Mouse (Mus musculus): ENCODE results near the gene Nell1. TPM values are rescaled to one million over a fixed set of nuclear protein-coding genes. Genes with fewer than 3 reads are reported as not detected.

Gene Nell1
- total and polyA plus RNA-seq, 2 experiments from 2014 or later: 0.05 TPM; not detected in 1

GRCm38 (mm10) chr7:50295508-50295907 is 320.8 kb downstream of the Nell1 start:
- DNase-seq (ENCODE audit: low spot score) (no peak), ATAC-seq (ENCODE audit: insufficient read depth, low read depth) (no peak)
- no peak overlapping the region for H3K9ac ChIP-seq (replicated peaks; ENCODE audit: low read depth, low read length)
- no peaks in the 10 kb centered on the region for H3K9me3 ChIP-seq (replicated peaks; ENCODE audit: control insufficient read depth, low read length)
- H3K27ac ChIP-seq (ENCODE audit: low read depth): no peak overlapping the region
- no peak overlapping the region for H3K4me3 ChIP-seq (ENCODE audit: low read depth, low read length)
- TF ChIP-seq EP300 (IDR thresholded peaks at IDR 0.05; ENCODE audit: low read depth) (no peak), CTCF (IDR thresholded peaks at IDR 0.05; ENCODE audit: low read depth) (no peak)
- WGBS: 82% methylated on average over 3 of the region's 3 CpGs
- H3K4me1 ChIP-seq (ENCODE audit: control insufficient read depth, insufficient read depth): no peaks in the 10 kb centered on the region
- H3K36me3 ChIP-seq (replicated peaks; ENCODE audit: control insufficient read depth, insufficient read depth, low read length): no peaks in the 10 kb centered on the region
- H3K27me3 ChIP-seq (ENCODE audit: control insufficient read depth, insufficient read depth, low read length): no peaks in the 10 kb centered on the region
- H3K4me2 ChIP-seq (ENCODE audit: low read depth, low read length): no peak overlapping the region

- no peak overlapping the region for H3K9ac ChIP-seq (replicated peaks; ENCODE audit: low read depth, low read length)
- H3K36me3 ChIP-seq (replicated peaks; ENCODE audit: control insufficient read depth, insufficient read depth, low read length): no peaks in the 10 kb centered on the region
- ATAC-seq (ENCODE audit: insufficient read depth, low read depth) (no peak), DNase-seq (ENCODE audit: low spot score) (no peak)
- no peaks in the 10 kb centered on the region for H3K9me3 ChIP-seq (replicated peaks; ENCODE audit: control insufficient read depth, low read length)
- no peak for TF ChIP-seq CTCF (IDR thresholded peaks at IDR 0.05; ENCODE audit: low read depth)
- TF ChIP-seq EP300 (IDR thresholded peaks at IDR 0.05; ENCODE audit: low read depth): no peak
- 66% methylated on average over 5 of the region's 5 CpGs for WGBS
- H3K4me3 ChIP-seq (ENCODE audit: low read depth, low read length): no peak overlapping the region
- no peak overlapping the region for H3K4me2 ChIP-seq (ENCODE audit: low read depth, low read length)
- H3K4me1 ChIP-seq (ENCODE audit: control insufficient read depth, insufficient read depth): no peaks in the 10 kb centered on the region
- no peaks in the 10 kb centered on the region for H3K27me3 ChIP-seq (ENCODE audit: control insufficient read depth, insufficient read depth, low read length)
- no peak overlapping the region for H3K27ac ChIP-seq (ENCODE audit: low read depth)
Observed at GRCm38 (mm10) chr7:50338226-50338625, 363.6 kb downstream of the Nell1 start.

- H3K36me3 ChIP-seq (replicated peaks; ENCODE audit: control insufficient read depth, insufficient read depth, low read length): no peaks in the 10 kb centered on the region
- TF ChIP-seq CTCF (IDR thresholded peaks at IDR 0.05; ENCODE audit: low read depth) (no peak), EP300 (IDR thresholded peaks at IDR 0.05; ENCODE audit: low read depth) (no peak)
- WGBS: 61% methylated on average over 5 of the region's 5 CpGs
- H3K4me1 ChIP-seq (ENCODE audit: control insufficient read depth, insufficient read depth): no peaks in the 10 kb centered on the region
- H3K27ac ChIP-seq (ENCODE audit: low read depth): no peak overlapping the region
- no peak overlapping the region for H3K4me3 ChIP-seq (ENCODE audit: low read depth, low read length)
- H3K9ac ChIP-seq (replicated peaks; ENCODE audit: low read depth, low read length): no peak overlapping the region
- no peak for ATAC-seq (ENCODE audit: insufficient read depth, low read depth)
- H3K27me3 ChIP-seq (ENCODE audit: control insufficient read depth, insufficient read depth, low read length): no peaks in the 10 kb centered on the region
- no peaks in the 10 kb centered on the region for H3K9me3 ChIP-seq (replicated peaks; ENCODE audit: control insufficient read depth, low read length)
- no peak overlapping the region for H3K4me2 ChIP-seq (ENCODE audit: low read depth, low read length)
- no peak for DNase-seq (ENCODE audit: low spot score)
Observed at GRCm38 (mm10) chr7:50338757-50339156, 364.1 kb downstream of the Nell1 start.

GRCm38 (mm10) chr7:50351564-50351963 is 376.9 kb downstream of the Nell1 start:
- ATAC-seq (ENCODE audit: insufficient read depth, low read depth): no peak
- 36% methylated on average over 2 of the region's 2 CpGs for WGBS
- Histone ChIP-seq H3K9ac (replicated peaks; ENCODE audit: low read depth, low read length) (no peak overlapping the region), H3K9me3 (replicated peaks; ENCODE audit: control insufficient read depth, low read length) (no peaks in the 10 kb centered on the region), H3K4me1 (ENCODE audit: control insufficient read depth, insufficient read depth) (no peaks in the 10 kb centered on the region), H3K27ac (ENCODE audit: low read depth) (no peak overlapping the region), H3K36me3 (replicated peaks; ENCODE audit: control insufficient read depth, insufficient read depth, low read length) (no peaks in the 10 kb centered on the region), H3K4me2 (ENCODE audit: low read depth, low read length) (no peak overlapping the region), H3K4me3 (ENCODE audit: low read depth, low read length) (no peak overlapping the region), H3K27me3 (ENCODE audit: control insufficient read depth, insufficient read depth, low read length) (no peaks in the 10 kb centered on the region)
- DNase-seq (ENCODE audit: low spot score): no peak
- TF ChIP-seq EP300 (IDR thresholded peaks at IDR 0.05; ENCODE audit: low read depth) (no peak), CTCF (IDR thresholded peaks at IDR 0.05; ENCODE audit: low read depth) (no peak)

- H3K4me2 ChIP-seq (ENCODE audit: low read depth, low read length): no peak overlapping the region
- no peaks in the 10 kb centered on the region for H3K36me3 ChIP-seq (replicated peaks; ENCODE audit: control insufficient read depth, insufficient read depth, low read length)
- DNase-seq (ENCODE audit: low spot score): no peak
- H3K9me3 ChIP-seq (replicated peaks; ENCODE audit: control insufficient read depth, low read length): no peaks in the 10 kb centered on the region
- TF ChIP-seq CTCF (IDR thresholded peaks at IDR 0.05; ENCODE audit: low read depth) (no peak), EP300 (IDR thresholded peaks at IDR 0.05; ENCODE audit: low read depth) (no peak)
- H3K4me3 ChIP-seq (ENCODE audit: low read depth, low read length): no peak overlapping the region
- H3K9ac ChIP-seq (replicated peaks; ENCODE audit: low read depth, low read length): no peak overlapping the region
- no peak overlapping the region for H3K27ac ChIP-seq (ENCODE audit: low read depth)
- 15% methylated on average over 2 of the region's 2 CpGs for WGBS
- no peaks in the 10 kb centered on the region for H3K4me1 ChIP-seq (ENCODE audit: control insufficient read depth, insufficient read depth)
- no peak for ATAC-seq (ENCODE audit: insufficient read depth, low read depth)
- H3K27me3 ChIP-seq (ENCODE audit: control insufficient read depth, insufficient read depth, low read length): no peaks in the 10 kb centered on the region
Observed at GRCm38 (mm10) chr7:50357213-50357612, 382.5 kb downstream of the Nell1 start.

- Histone ChIP-seq H3K4me3 (ENCODE audit: low read depth, low read length) (no peak overlapping the region), H3K9ac (replicated peaks; ENCODE audit: low read depth, low read length) (no peak overlapping the region), H3K4me1 (ENCODE audit: control insufficient read depth, insufficient read depth) (no peaks in the 10 kb centered on the region), H3K27me3 (ENCODE audit: control insufficient read depth, insufficient read depth, low read length) (no peaks in the 10 kb centered on the region), H3K4me2 (ENCODE audit: low read depth, low read length) (no peak overlapping the region), H3K9me3 (replicated peaks; ENCODE audit: control insufficient read depth, low read length) (no peaks in the 10 kb centered on the region), H3K36me3 (replicated peaks; ENCODE audit: control insufficient read depth, insufficient read depth, low read length) (no peaks in the 10 kb centered on the region), H3K27ac (ENCODE audit: low read depth) (no peak overlapping the region)
- 76% methylated on average over 2 of the region's 2 CpGs for WGBS
- ATAC-seq (ENCODE audit: insufficient read depth, low read depth): no peak
- no peak for TF ChIP-seq EP300 (IDR thresholded peaks at IDR 0.05; ENCODE audit: low read depth)
- TF ChIP-seq CTCF (IDR thresholded peaks at IDR 0.05; ENCODE audit: low read depth): no peak
- DNase-seq (ENCODE audit: low spot score): no peak
Observed at GRCm38 (mm10) chr7:50362039-50362438, 387.4 kb downstream of the Nell1 start.

All from heart, postnatal 0 days (tissue).